Mouse (Mus musculus): ENCODE data around the gene Prkn. TPM values are rescaled to one million over a fixed set of nuclear protein-coding genes. Genes with fewer than 3 reads are reported as not detected.

The Prkn gene
- polyA plus RNA-seq, 1 experiment from 2014 or later: 1.7 TPM

- no peak for ATAC-seq (replicated peaks; ENCODE audit: insufficient number of reproducible peaks, low FRiP score, low TSS enrichment)
- H3K27ac ChIP-seq (ENCODE audit: low read depth, low read length): no peak overlapping the region
- WGBS (ENCODE audit: insufficient replicate concordance): 75% methylated on average over 4 of the region's 4 CpGs
- H3K27me3 ChIP-seq (ENCODE audit: control insufficient read depth, insufficient read depth, low read length): no peaks in the 10 kb centered on the region
- no peaks in the 10 kb centered on the region for H3K9me3 ChIP-seq (replicated peaks; ENCODE audit: control insufficient read depth, low read length)
- no peaks in the 10 kb centered on the region for H3K4me1 ChIP-seq (ENCODE audit: control insufficient read depth, insufficient read depth, low read length)
- H3K4me2 ChIP-seq: no peak overlapping the region
- no peak overlapping the region for H3K9ac ChIP-seq (ENCODE audit: low read depth, low read length)
- no peak overlapping the region for H3K4me3 ChIP-seq (ENCODE audit: low read depth, low read length)
- no peaks in the 10 kb centered on the region for H3K36me3 ChIP-seq (ENCODE audit: control insufficient read depth, insufficient read depth, low read length)
Observed at GRCm38 (mm10) chr17:11767301-11767700, 927.1 kb downstream of the Prkn start.

- no peak overlapping the region for H3K4me2 ChIP-seq
- no peak for ATAC-seq (replicated peaks; ENCODE audit: insufficient number of reproducible peaks, low FRiP score, low TSS enrichment)
- H3K4me3 ChIP-seq (ENCODE audit: low read depth, low read length): no peak overlapping the region
- H3K27me3 ChIP-seq (ENCODE audit: control insufficient read depth, insufficient read depth, low read length): no peaks in the 10 kb centered on the region
- H3K27ac ChIP-seq (ENCODE audit: low read depth, low read length): no peak overlapping the region
- H3K9ac ChIP-seq (ENCODE audit: low read depth, low read length): no peak overlapping the region
- H3K36me3 ChIP-seq (ENCODE audit: control insufficient read depth, insufficient read depth, low read length): no peaks in the 10 kb centered on the region
- H3K9me3 ChIP-seq (replicated peaks; ENCODE audit: control insufficient read depth, low read length): no peaks in the 10 kb centered on the region
- 85% methylated on average over 4 of the region's 4 CpGs for WGBS (ENCODE audit: insufficient replicate concordance)
- no peaks in the 10 kb centered on the region for H3K4me1 ChIP-seq (ENCODE audit: control insufficient read depth, insufficient read depth, low read length)
Observed at GRCm38 (mm10) chr17:11768345-11768744, 928.2 kb downstream of the Prkn start.

- Histone ChIP-seq H3K9ac (ENCODE audit: low read depth, low read length) (no peak overlapping the region), H3K36me3 (ENCODE audit: control insufficient read depth, insufficient read depth, low read length) (no peaks in the 10 kb centered on the region), H3K4me2 (no peak overlapping the region), H3K4me1 (ENCODE audit: control insufficient read depth, insufficient read depth, low read length) (no peaks in the 10 kb centered on the region), H3K27me3 (ENCODE audit: control insufficient read depth, insufficient read depth, low read length) (no peaks in the 10 kb centered on the region), H3K9me3 (replicated peaks; ENCODE audit: control insufficient read depth, low read length) (no peaks in the 10 kb centered on the region), H3K27ac (ENCODE audit: low read depth, low read length) (no peak overlapping the region), H3K4me3 (ENCODE audit: low read depth, low read length) (no peak overlapping the region)
- 83% methylated on average over 1 of the region's 1 CpGs for WGBS (ENCODE audit: insufficient replicate concordance)
- ATAC-seq (replicated peaks; ENCODE audit: insufficient number of reproducible peaks, low FRiP score, low TSS enrichment): no peak
Observed at GRCm38 (mm10) chr17:11768971-11769370, 928.8 kb downstream of the Prkn start.

GRCm38 (mm10) chr17:11769513-11769912 is 929.3 kb downstream of the Prkn start:
- WGBS (ENCODE audit: insufficient replicate concordance): 75% methylated on average over 3 of the region's 3 CpGs
- Histone ChIP-seq H3K4me2 (no peak overlapping the region), H3K27me3 (ENCODE audit: control insufficient read depth, insufficient read depth, low read length) (no peaks in the 10 kb centered on the region), H3K9me3 (replicated peaks; ENCODE audit: control insufficient read depth, low read length) (no peaks in the 10 kb centered on the region), H3K4me1 (ENCODE audit: control insufficient read depth, insufficient read depth, low read length) (no peaks in the 10 kb centered on the region), H3K4me3 (ENCODE audit: low read depth, low read length) (no peak overlapping the region), H3K9ac (ENCODE audit: low read depth, low read length) (no peak overlapping the region), H3K36me3 (ENCODE audit: control insufficient read depth, insufficient read depth, low read length) (no peaks in the 10 kb centered on the region), H3K27ac (ENCODE audit: low read depth, low read length) (no peak overlapping the region)
- no peak for ATAC-seq (replicated peaks; ENCODE audit: insufficient number of reproducible peaks, low FRiP score, low TSS enrichment)

GRCm38 (mm10) chr17:11779547-11779946 is 939.4 kb downstream of the Prkn start:
- ATAC-seq (replicated peaks; ENCODE audit: insufficient number of reproducible peaks, low FRiP score, low TSS enrichment): no peak
- WGBS (ENCODE audit: insufficient replicate concordance): 77% methylated on average over 11 of the region's 12 CpGs
- Histone ChIP-seq H3K4me2 (no peak overlapping the region), H3K27ac (ENCODE audit: low read depth, low read length) (no peak overlapping the region), H3K9ac (ENCODE audit: low read depth, low read length) (no peak overlapping the region), H3K9me3 (replicated peaks; ENCODE audit: control insufficient read depth, low read length) (no peaks in the 10 kb centered on the region), H3K4me1 (ENCODE audit: control insufficient read depth, insufficient read depth, low read length) (no peaks in the 10 kb centered on the region), H3K4me3 (ENCODE audit: low read depth, low read length) (no peak overlapping the region), H3K36me3 (ENCODE audit: control insufficient read depth, insufficient read depth, low read length) (no peaks in the 10 kb centered on the region), H3K27me3 (ENCODE audit: control insufficient read depth, insufficient read depth, low read length) (0 out of 2 replicates have a peak, but pooled peaks cover under 1% of the 10 kb centered on the region)

- Histone ChIP-seq H3K4me2 (no peak overlapping the region), H3K27ac (ENCODE audit: low read depth, low read length) (no peak overlapping the region), H3K36me3 (ENCODE audit: control insufficient read depth, insufficient read depth, low read length) (no peaks in the 10 kb centered on the region), H3K4me3 (ENCODE audit: low read depth, low read length) (no peak overlapping the region), H3K4me1 (ENCODE audit: control insufficient read depth, insufficient read depth, low read length) (no peaks in the 10 kb centered on the region), H3K27me3 (ENCODE audit: control insufficient read depth, insufficient read depth, low read length) (0 out of 2 replicates have a peak, but pooled peaks cover 2% of the 10 kb centered on the region), H3K9me3 (replicated peaks; ENCODE audit: control insufficient read depth, low read length) (no peaks in the 10 kb centered on the region), H3K9ac (ENCODE audit: low read depth, low read length) (no peak overlapping the region)
- no peak for ATAC-seq (replicated peaks; ENCODE audit: insufficient number of reproducible peaks, low FRiP score, low TSS enrichment)
- WGBS (ENCODE audit: insufficient replicate concordance): 46% methylated on average over 2 of the region's 2 CpGs
Observed at GRCm38 (mm10) chr17:11780005-11780404, 939.8 kb downstream of the Prkn start.

- no peak for ATAC-seq (replicated peaks; ENCODE audit: insufficient number of reproducible peaks, low FRiP score, low TSS enrichment)
- Histone ChIP-seq H3K4me2 (no peak overlapping the region), H3K9me3 (replicated peaks; ENCODE audit: control insufficient read depth, low read length) (no peaks in the 10 kb centered on the region), H3K4me1 (ENCODE audit: control insufficient read depth, insufficient read depth, low read length) (no peaks in the 10 kb centered on the region), H3K4me3 (ENCODE audit: low read depth, low read length) (no peak overlapping the region), H3K9ac (ENCODE audit: low read depth, low read length) (no peak overlapping the region), H3K27ac (ENCODE audit: low read depth, low read length) (no peak overlapping the region), H3K27me3 (ENCODE audit: control insufficient read depth, insufficient read depth, low read length) (0 out of 2 replicates have a peak, but pooled peaks cover 2% of the 10 kb centered on the region), H3K36me3 (ENCODE audit: control insufficient read depth, insufficient read depth, low read length) (no peaks in the 10 kb centered on the region)
- WGBS (ENCODE audit: insufficient replicate concordance): 69% methylated on average over 12 of the region's 12 CpGs
Observed at GRCm38 (mm10) chr17:11780805-11781481, 940.8 kb downstream of the Prkn start.

- no peak overlapping the region for H3K27ac ChIP-seq (ENCODE audit: low read depth, low read length)
- no peak for ATAC-seq (replicated peaks; ENCODE audit: insufficient number of reproducible peaks, low FRiP score, low TSS enrichment)
- H3K4me1 ChIP-seq (ENCODE audit: control insufficient read depth, insufficient read depth, low read length): no peaks in the 10 kb centered on the region
- 41% methylated on average over 9 of the region's 9 CpGs for WGBS (ENCODE audit: insufficient replicate concordance)
- H3K9me3 ChIP-seq (replicated peaks; ENCODE audit: control insufficient read depth, low read length): no peaks in the 10 kb centered on the region
- H3K9ac ChIP-seq (ENCODE audit: low read depth, low read length): no peak overlapping the region
- H3K4me3 ChIP-seq (ENCODE audit: low read depth, low read length): no peak overlapping the region
- H3K4me2 ChIP-seq: no peak overlapping the region
- H3K27me3 ChIP-seq (ENCODE audit: control insufficient read depth, insufficient read depth, low read length): 0 out of 2 replicates have a peak, but pooled peaks cover 2% of the 10 kb centered on the region
- no peaks in the 10 kb centered on the region for H3K36me3 ChIP-seq (ENCODE audit: control insufficient read depth, insufficient read depth, low read length)
Observed at GRCm38 (mm10) chr17:11788270-11788936, 948.2 kb downstream of the Prkn start.

All from heart, embryonic 11.5 days (tissue).